Mouse (Mus musculus) myocyte (in vitro differentiated cells): Measurements from ENCODE around the gene Pax1. TPM values are rescaled to one million over a fixed set of nuclear protein-coding genes. Genes with fewer than 3 reads are reported as not detected.

ENCODE experiments used
- H3K27me3 ChIP-seq: one replicate; pipeline ENCODE4 v1.6.1; 2011; ENCODE audit not compliant: control insufficient read depth, insufficient read depth, insufficient read length
- H3K36me3 ChIP-seq: one replicate; pipeline ENCODE4 v1.6.1; 2011; ENCODE audit not compliant: control insufficient read depth, insufficient read depth
- H3K4me2 ChIP-seq: one replicate; pipeline ENCODE4 v1.6.1; 2011; ENCODE audit warnings: low read depth, control low read depth
- H3K4me3 ChIP-seq: one replicate; pipeline ENCODE4 v1.5.1; 2011; ENCODE audit warnings: mild to moderate bottlenecking, control low read depth, moderate library complexity
- H3K79me2 ChIP-seq: one replicate; pipeline ENCODE4 v1.6.1; 2011; ENCODE audit not compliant: control insufficient read depth, insufficient read depth
- H3ac ChIP-seq: one replicate; pipeline ENCODE4 v1.6.1; 2011; ENCODE audit not compliant: control insufficient read depth, insufficient read length
- CEBPB ChIP-seq: IDR thresholded peaks from 2 replicates; pipeline ENCODE4 v1.6.1; 2011; ENCODE audit warnings: mild to moderate bottlenecking, moderate library complexity; ENCODE audit not compliant: poor library complexity, insufficient read depth, severe bottlenecking
- E2F4 ChIP-seq: IDR thresholded peaks from one replicate; pipeline ENCODE4 v1.6.1; 2011; ENCODE audit warnings: mild to moderate bottlenecking, control low read depth, moderate library complexity; ENCODE audit not compliant: insufficient read depth
- MAX ChIP-seq: IDR thresholded peaks from one replicate; pipeline ENCODE4 v1.6.1; 2011; ENCODE audit warnings: low read depth, mild to moderate bottlenecking, control low read depth
- MYOD1 ChIP-seq, 3 experiments: IDR thresholded peaks; one replicate each; pipeline ENCODE4 v1.6.1; 2011; ENCODE audit warnings: control low read depth in 2 of 3, low read depth in 2 of 3, mild to moderate bottlenecking in 2 of 3, moderate library complexity in 1 of 3; ENCODE audit not compliant: insufficient read length in 2 of 3, control insufficient read depth in 1 of 3
- MYOG ChIP-seq, 3 experiments: IDR thresholded peaks; one replicate each; pipeline ENCODE4 v1.6.1; 2011; ENCODE audit warnings: control low read depth in 2 of 3, low read depth in 2 of 3, mild to moderate bottlenecking in 2 of 3; ENCODE audit not compliant: insufficient read length in 2 of 3, control insufficient read depth in 1 of 3, insufficient read depth in 1 of 3
- POLR2A ChIP-seq: IDR thresholded peaks from one replicate; pipeline ENCODE4 v1.6.1; 2011; ENCODE audit warnings: low read depth, mild to moderate bottlenecking, control low read depth, moderate library complexity; ENCODE audit not compliant: insufficient read length
- POLR2AphosphoS2 ChIP-seq: IDR thresholded peaks from one replicate; pipeline ENCODE4 v1.6.1; 2011; ENCODE audit warnings: low read depth, control low read depth; ENCODE audit not compliant: insufficient read length
- REST ChIP-seq: IDR thresholded peaks from one replicate; pipeline ENCODE4 v1.6.1; 2011; ENCODE audit warnings: mild to moderate bottlenecking, control low read depth, moderate library complexity; ENCODE audit not compliant: insufficient read depth, insufficient read length
- SRF ChIP-seq: IDR thresholded peaks from one replicate; pipeline ENCODE4 v1.6.1; 2011; ENCODE audit warnings: low read depth; ENCODE audit not compliant: control insufficient read depth, insufficient read length
- TCF12 ChIP-seq: IDR thresholded peaks from one replicate; pipeline ENCODE4 v1.6.1; 2011; ENCODE audit warnings: mild to moderate bottlenecking, control low read depth; ENCODE audit not compliant: poor library complexity, insufficient read depth, severe bottlenecking
- TCF3 ChIP-seq: IDR thresholded peaks from one replicate; pipeline ENCODE4 v1.6.1; 2011; ENCODE audit warnings: low read depth, control low read depth; ENCODE audit not compliant: insufficient read length
- USF1 ChIP-seq: IDR thresholded peaks from one replicate; pipeline ENCODE4 v1.6.1; 2011; ENCODE audit warnings: low read depth, mild to moderate bottlenecking, control low read depth, moderate library complexity
- polyA plus RNA-seq: library from polyadenylated mRNA; unstranded; fragments of >200 nt; fragmentation: generic; extraction: Trizol; gene quantifications from one replicate; pipeline ENCODE4 v1.2.1, GENCODE M21; 2012; ENCODE audit warnings: missing spikeins

The Pax1 gene
- polyA plus RNA-seq, 1 experiment = not detected

GRCm38 (mm10) chr2:147363401-147364130, 1.8 kb downstream of the Pax1 start:
- Histone ChIP-seq H3ac (no peak overlapping the region), H3K4me3 (no peak overlapping the region), H3K4me2 (no peak overlapping the region), H3K79me2 (no peaks in the 10 kb centered on the region), H3K36me3 (no peaks in the 10 kb centered on the region), H3K27me3 (no peaks in the 10 kb centered on the region)
- TF ChIP-seq TCF12 (no peak), E2F4 (no peak), MYOG (IDR thresholded peaks at IDR 0.05; ENCODE audit: control insufficient read depth in 1 of 3, insufficient read depth in 1 of 3, insufficient read length in 2 of 3, low read depth in 2 of 3) (no peak), POLR2AphosphoS2 (no peak), REST (no peak), USF1 (no peak), TCF3 (no peak), SRF (no peak), CEBPB (no peak)

GRCm38 (mm10) chr2:147364198-147364597, 2.5 kb downstream of the Pax1 start:
- H3K79me2 ChIP-seq = no peaks in the 10 kb centered on the region
- H3ac ChIP-seq = no peak overlapping the region
- H3K4me3 ChIP-seq = no peak overlapping the region
- no peak overlapping the region for H3K4me2 ChIP-seq
- H3K36me3 ChIP-seq = no peaks in the 10 kb centered on the region
- no peak for TF ChIP-seq TCF12
- H3K27me3 ChIP-seq = no peaks in the 10 kb centered on the region

GRCm38 (mm10) chr2:147364982-147365907, 3.5 kb downstream of the Pax1 start:
- TF ChIP-seq MAX = no peak
- TF ChIP-seq POLR2A = no peak
- no peak for TF ChIP-seq SRF
- TF ChIP-seq E2F4 = no peak
- no peak for TF ChIP-seq CEBPB
- TF ChIP-seq MYOG (IDR thresholded peaks at IDR 0.05; ENCODE audit: control insufficient read depth in 1 of 3, insufficient read depth in 1 of 3, insufficient read length in 2 of 3, low read depth in 2 of 3) = no peak
- TF ChIP-seq REST = no peak
- TF ChIP-seq POLR2AphosphoS2 = no peak
- TF ChIP-seq MYOD1 (IDR thresholded peaks at IDR 0.05; ENCODE audit: control insufficient read depth in 1 of 3, insufficient read length in 2 of 3, low read depth in 2 of 3) = no peak
- no peak for TF ChIP-seq TCF3
- TF ChIP-seq USF1 = no peak
- TF ChIP-seq TCF12 = no peak

GRCm38 (mm10) chr2:147365908-147366630, 4.3 kb downstream of the Pax1 start:
- Histone ChIP-seq H3K4me2 (no peak overlapping the region), H3K4me3 (no peak overlapping the region), H3ac (no peak overlapping the region), H3K79me2 (no peaks in the 10 kb centered on the region), H3K27me3 (no peaks in the 10 kb centered on the region), H3K36me3 (no peaks in the 10 kb centered on the region)
- TF ChIP-seq POLR2AphosphoS2 = no peak
- no peak for TF ChIP-seq MYOG (IDR thresholded peaks at IDR 0.05; ENCODE audit: control insufficient read depth in 1 of 3, insufficient read depth in 1 of 3, insufficient read length in 2 of 3, low read depth in 2 of 3)
- no peak for TF ChIP-seq REST
- no peak for TF ChIP-seq SRF
- no peak for TF ChIP-seq CEBPB
- no peak for TF ChIP-seq MYOD1 (IDR thresholded peaks at IDR 0.05; ENCODE audit: control insufficient read depth in 1 of 3, insufficient read length in 2 of 3, low read depth in 2 of 3)
- no peak for TF ChIP-seq POLR2A
- no peak for TF ChIP-seq TCF12
- TF ChIP-seq MAX = no peak
- no peak for TF ChIP-seq E2F4
- no peak for TF ChIP-seq TCF3
- no peak for TF ChIP-seq USF1

More at GRCm38 (mm10) chr2:147364982-147365907, 3.5 kb downstream of the Pax1 start:
- no peak overlapping the region for H3K4me2 ChIP-seq
- no peaks in the 10 kb centered on the region for H3K36me3 ChIP-seq
- no peak overlapping the region for H3K4me3 ChIP-seq
- H3K27me3 ChIP-seq = no peaks in the 10 kb centered on the region
- H3ac ChIP-seq = no peak overlapping the region
- no peaks in the 10 kb centered on the region for H3K79me2 ChIP-seq
